Mouse (Mus musculus): ENCODE data around the gene Ssbp1. TPM values are rescaled to one million over a fixed set of nuclear protein-coding genes. Genes with fewer than 3 reads are reported as not detected.

The Ssbp1 gene
- polyA plus RNA-seq, 1 experiment from 2014 or later = 94.1 TPM

DNA sequence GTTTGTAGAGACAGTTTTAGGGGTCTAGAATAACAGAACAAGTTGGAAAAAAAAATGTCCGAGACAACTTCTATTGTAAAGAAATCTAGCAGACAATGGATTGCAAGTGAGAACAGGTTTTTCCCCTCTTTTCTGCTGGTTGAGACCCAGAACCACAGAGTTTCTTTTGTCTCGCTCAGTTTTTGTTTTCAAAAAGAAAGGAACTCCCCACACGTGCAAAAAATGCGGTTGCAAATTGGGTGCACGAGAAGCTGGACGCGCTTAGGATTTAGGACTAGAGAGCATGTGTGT is 513 bp downstream of the Ssbp1 start:
- Histone ChIP-seq H3K27me3 (replicated peaks) (0 out of 2 replicates have a peak, but pooled peaks cover 8% of the 10 kb centered on the region), H3K9me3 (no peaks in the 10 kb centered on the region), H3K27ac (replicated peaks) (peak overlapping the region; percentile 95), H3K4me3 (peak overlapping the region; percentile 89), H3K4me2 (peak overlapping the region; percentile 86), H3K9ac (peak overlapping the region; percentile 97), H3K4me1 (peaks cover 5% of the 10 kb centered on the region), H3K36me3 (peaks cover 35% of the 10 kb centered on the region)
- ATAC-seq (ENCODE audit: extremely low read depth, insufficient number of reproducible peaks, low FRiP score, low TSS enrichment) = no peak
- under 1% methylated on average over 7 of the region's 7 CpGs for WGBS

DNA sequence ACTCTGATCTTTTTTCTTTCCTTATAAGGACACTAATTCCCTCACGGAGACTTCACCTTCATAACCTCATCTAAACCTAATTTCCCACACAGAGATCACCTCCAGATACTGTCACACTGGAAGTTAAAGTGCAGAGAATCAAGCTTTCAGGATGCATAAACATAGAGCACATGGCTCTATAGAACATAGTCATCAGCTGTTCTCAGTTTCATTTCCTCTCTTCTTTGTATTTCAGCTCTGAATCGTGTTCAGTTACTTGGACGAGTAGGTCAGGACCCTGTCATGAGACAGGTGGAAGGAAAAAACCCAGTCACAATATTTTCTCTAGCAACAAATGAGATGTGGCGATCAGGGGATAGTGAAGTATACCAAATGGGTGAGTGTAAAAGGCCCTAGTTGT is 5.0 kb downstream of the Ssbp1 start:
- no peaks in the 10 kb centered on the region for H3K27me3 ChIP-seq (replicated peaks)

DNA sequence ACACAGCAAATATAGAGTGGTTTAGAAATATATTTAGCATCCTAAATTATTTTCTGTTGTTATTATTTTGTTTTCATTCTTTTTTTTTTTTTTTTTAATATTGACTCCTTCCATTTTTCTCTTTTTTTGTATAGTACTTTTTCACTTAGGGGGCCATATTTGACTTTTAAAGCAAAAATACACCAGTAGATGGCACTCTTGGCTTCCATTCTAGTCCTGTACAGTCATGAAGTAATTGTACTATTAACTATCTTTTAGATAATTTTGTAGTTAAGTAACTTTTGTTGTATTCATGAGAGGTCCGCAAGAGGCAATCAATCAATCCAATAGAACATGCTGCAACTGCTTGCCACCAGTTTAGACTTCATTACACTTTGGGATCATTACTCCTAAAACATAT is 8.6 kb downstream of the Ssbp1 start:
- peaks cover 83% of the 10 kb centered on the region for H3K36me3 ChIP-seq
- no peaks in the 10 kb centered on the region for H3K9me3 ChIP-seq
- WGBS = 78% methylated on average over 1 of the region's 1 CpGs
- no peak overlapping the region for H3K9ac ChIP-seq
- no peak overlapping the region for H3K27ac ChIP-seq (replicated peaks)
- H3K4me1 ChIP-seq = no peaks in the 10 kb centered on the region
- no peak for ATAC-seq (ENCODE audit: extremely low read depth, insufficient number of reproducible peaks, low FRiP score, low TSS enrichment)
- H3K27me3 ChIP-seq (replicated peaks) = no peaks in the 10 kb centered on the region
- H3K4me3 ChIP-seq = no peak overlapping the region
- no peak overlapping the region for H3K4me2 ChIP-seq

More for the DNA sequence above, 5.0 kb downstream of the Ssbp1 start:
- Histone ChIP-seq H3K4me1 (peaks cover 5% of the 10 kb centered on the region), H3K27ac (replicated peaks) (no peak overlapping the region), H3K9ac (no peak overlapping the region), H3K36me3 (peaks cover 64% of the 10 kb centered on the region), H3K9me3 (no peaks in the 10 kb centered on the region), H3K4me3 (no peak overlapping the region), H3K4me2 (no peak overlapping the region)
- ATAC-seq (ENCODE audit: extremely low read depth, insufficient number of reproducible peaks, low FRiP score, low TSS enrichment) = no peak
- WGBS = 86% methylated on average over 4 of the region's 4 CpGs

DNA sequence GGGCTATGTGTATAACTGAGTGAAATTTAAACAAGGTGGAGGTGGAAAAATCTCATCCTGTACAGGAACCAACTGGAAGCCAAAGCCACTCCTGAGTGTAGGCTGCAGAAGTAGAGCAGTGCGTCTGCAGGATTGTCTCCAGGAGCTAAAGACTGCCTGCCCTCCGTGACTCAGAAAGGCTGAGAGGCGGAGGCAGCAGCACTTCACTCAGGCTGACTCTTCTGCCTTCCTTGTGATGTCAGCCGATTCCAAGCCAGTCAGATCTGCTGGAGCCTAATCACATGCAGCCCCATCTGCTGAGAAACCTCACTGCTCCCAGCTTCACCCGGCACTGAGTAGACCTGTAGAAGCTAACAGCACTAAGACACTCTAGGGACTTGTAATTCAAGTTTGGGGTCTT is 11.2 kb downstream of the Ssbp1 start:
- Histone ChIP-seq H3K9me3 (no peaks in the 10 kb centered on the region), H3K36me3 (peaks cover 73% of the 10 kb centered on the region), H3K4me1 (no peaks in the 10 kb centered on the region), H3K4me2 (no peak overlapping the region), H3K4me3 (no peak overlapping the region), H3K27me3 (replicated peaks) (no peaks in the 10 kb centered on the region), H3K27ac (replicated peaks) (no peak overlapping the region), H3K9ac (no peak overlapping the region)
- ATAC-seq (ENCODE audit: extremely low read depth, insufficient number of reproducible peaks, low FRiP score, low TSS enrichment) = no peak
- 93% methylated on average over 5 of the region's 5 CpGs for WGBS

DNA sequence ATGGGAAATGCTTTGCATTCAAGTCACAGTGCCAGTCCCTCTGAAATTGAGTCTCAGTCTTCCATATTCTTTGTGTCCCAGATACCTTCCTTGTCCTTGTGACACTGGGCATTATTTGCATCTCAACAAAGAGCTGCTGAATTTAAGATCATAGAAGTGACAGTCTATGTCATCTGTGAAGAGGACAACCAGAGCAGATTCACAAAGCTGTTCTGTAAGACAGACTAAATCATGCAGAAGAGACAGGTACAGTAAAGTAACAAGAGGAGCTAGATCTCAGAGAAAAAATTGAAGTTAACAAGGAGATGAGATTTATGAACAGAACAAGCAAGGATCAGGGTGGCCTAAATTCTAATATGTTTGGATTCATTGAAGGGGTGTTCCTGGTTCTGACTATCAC is 19.8 kb downstream of the Ssbp1 start, which contains the start of gene Tas2r137:
Gene Tas2r137, plus strand, starts transcription at position 301 of the 400 bp plus-strand sequence.
- no peak within 1 kb of the TSS for H3K9ac ChIP-seq
- H3K27me3 ChIP-seq (replicated peaks) = no peaks in the 10 kb centered on the region
- no peak for ATAC-seq (ENCODE audit: extremely low read depth, insufficient number of reproducible peaks, low FRiP score, low TSS enrichment)
- H3K9me3 ChIP-seq = no peaks in the 10 kb centered on the region
- H3K4me1 ChIP-seq = no peaks in the 10 kb centered on the region
- H3K4me2 ChIP-seq = no peak within 1 kb of the TSS
- no peak within 1 kb of the TSS for H3K4me3 ChIP-seq
- peaks cover 3% of the 10 kb centered on the region; the same call in 1 of the 2 replicates for H3K36me3 ChIP-seq
- no peak within 1 kb of the TSS for H3K27ac ChIP-seq (replicated peaks)

DNA sequence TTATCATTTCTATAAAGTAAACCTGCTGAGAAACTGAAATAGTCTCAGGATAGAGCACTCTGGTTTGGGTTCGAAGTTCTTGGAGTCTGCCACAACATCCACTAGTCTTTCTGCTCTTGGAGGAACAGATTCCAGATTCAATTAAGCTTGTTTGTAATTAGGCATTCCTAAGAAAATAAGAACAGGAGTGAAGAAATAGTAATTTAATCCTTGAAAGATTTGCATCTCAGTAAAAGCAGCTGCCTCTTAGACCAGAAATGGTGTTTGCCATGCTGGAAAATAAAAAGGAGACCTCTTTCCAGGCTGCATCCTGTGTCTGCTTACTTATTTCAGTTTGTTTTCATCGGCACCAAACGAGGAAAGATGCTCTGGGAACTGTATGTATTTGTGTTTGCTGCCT is 22.1 kb downstream of the Ssbp1 start, which contains the start of gene Tas2r108:
Gene Tas2r108, plus strand, starts transcription at position 301 of the 400 bp plus-strand sequence.
- Histone ChIP-seq H3K36me3 (no peaks in the 10 kb centered on the region), H3K4me1 (no peaks in the 10 kb centered on the region), H3K9ac (no peak within 1 kb of the TSS), H3K27ac (replicated peaks) (no peak within 1 kb of the TSS), H3K4me2 (no peak within 1 kb of the TSS), H3K4me3 (no peak within 1 kb of the TSS), H3K9me3 (no peaks in the 10 kb centered on the region), H3K27me3 (replicated peaks) (no peaks in the 10 kb centered on the region)
- 80% methylated on average over 3 of the region's 3 CpGs for WGBS
- ATAC-seq (ENCODE audit: extremely low read depth, insufficient number of reproducible peaks, low FRiP score, low TSS enrichment) = no peak

DNA sequence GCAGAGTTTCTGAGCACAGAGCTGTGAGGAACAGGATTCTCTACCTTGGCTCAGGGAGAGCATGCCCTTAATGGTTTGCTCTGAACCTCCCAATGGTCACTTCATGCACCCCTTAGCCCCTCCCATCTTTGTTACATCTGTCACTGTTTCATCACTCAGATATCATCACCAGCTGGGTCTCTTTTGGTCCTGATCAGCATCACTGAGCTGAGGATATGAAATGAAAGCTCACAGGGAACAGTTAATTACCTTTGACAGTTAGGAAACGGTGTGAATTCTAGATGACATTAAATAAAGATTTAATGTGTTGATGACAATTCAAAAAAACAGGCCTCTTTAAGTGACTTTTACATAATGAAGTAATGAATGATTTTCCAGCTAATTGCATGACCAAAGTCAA is 48.3 kb downstream of the Ssbp1 start, which contains the start of gene Prss37:
Gene Prss37, minus strand, starts transcription at position 101 of the 400 bp plus-strand sequence.
- H3K27me3 ChIP-seq (replicated peaks) = no peaks in the 10 kb centered on the region
- H3K4me3 ChIP-seq = no peak within 1 kb of the TSS
- no peak within 1 kb of the TSS for H3K9ac ChIP-seq
- ATAC-seq (ENCODE audit: extremely low read depth, insufficient number of reproducible peaks, low FRiP score, low TSS enrichment) = no peak
- no peaks in the 10 kb centered on the region for H3K4me1 ChIP-seq
- no peak within 1 kb of the TSS for H3K27ac ChIP-seq (replicated peaks)
- no peaks in the 10 kb centered on the region for H3K9me3 ChIP-seq
- 81% methylated on average over 1 of the region's 1 CpGs for WGBS
- no peaks in the 10 kb centered on the region for H3K36me3 ChIP-seq
- H3K4me2 ChIP-seq = no peak within 1 kb of the TSS

Other genes with a start within 250 kb of the Ssbp1 start
- gene Agk, start 146.2 kb upstream of the Ssbp1 start, polyA plus RNA-seq (2015; fragmentation: Nextera tagmentation; extraction: Ambion mirVana) = 33.9 and 40.6 TPM in 2 replicates
- 3.1 and 3.2 TPM in 2 replicates for gene E330009J07Rik, start 35.2 kb upstream of the Ssbp1 start, polyA plus RNA-seq (2015; fragmentation: Nextera tagmentation; extraction: Ambion mirVana)
- gene Wee2, start 32.3 kb upstream of the Ssbp1 start, polyA plus RNA-seq (2015; fragmentation: Nextera tagmentation; extraction: Ambion mirVana) = not detected in 2 replicates
- not detected in 2 replicates for gene Tas2r137, start 19.9 kb downstream of the Ssbp1 start, polyA plus RNA-seq (2015; fragmentation: Nextera tagmentation; extraction: Ambion mirVana)
- gene Tas2r108, start 22.2 kb downstream of the Ssbp1 start, polyA plus RNA-seq (2015; fragmentation: Nextera tagmentation; extraction: Ambion mirVana) = not detected in 2 replicates
- not detected in 2 replicates for gene Prss37, start 48.2 kb downstream of the Ssbp1 start, polyA plus RNA-seq (2015; fragmentation: Nextera tagmentation; extraction: Ambion mirVana)
- not detected in 2 replicates for gene Olfr461, start 83.7 kb downstream of the Ssbp1 start, polyA plus RNA-seq (2015; fragmentation: Nextera tagmentation; extraction: Ambion mirVana)
- gene Olfr460, start 98.1 kb downstream of the Ssbp1 start, polyA plus RNA-seq (2015; fragmentation: Nextera tagmentation; extraction: Ambion mirVana) = not detected in 2 replicates
- 0.47 and 0.53 TPM in 2 replicates for gene Clec5a, start 114.5 kb downstream of the Ssbp1 start, polyA plus RNA-seq (2015; fragmentation: Nextera tagmentation; extraction: Ambion mirVana)
- not detected in 2 replicates for gene Tas2r138, start 142.0 kb downstream of the Ssbp1 start, polyA plus RNA-seq (2015; fragmentation: Nextera tagmentation; extraction: Ambion mirVana)
- 0.07 and 0.15 TPM in 2 replicates for gene Mgam, start 157.5 kb downstream of the Ssbp1 start, polyA plus RNA-seq (2015; fragmentation: Nextera tagmentation; extraction: Ambion mirVana)